Mouse (Mus musculus): ENCODE results near the gene Arhgap28. TPM values are rescaled to one million over a fixed set of nuclear protein-coding genes. Genes with fewer than 3 reads are reported as not detected.

The Arhgap28 gene
- polyA plus RNA-seq, 1 experiment from 2014 or later: 5.0 TPM

DNA sequence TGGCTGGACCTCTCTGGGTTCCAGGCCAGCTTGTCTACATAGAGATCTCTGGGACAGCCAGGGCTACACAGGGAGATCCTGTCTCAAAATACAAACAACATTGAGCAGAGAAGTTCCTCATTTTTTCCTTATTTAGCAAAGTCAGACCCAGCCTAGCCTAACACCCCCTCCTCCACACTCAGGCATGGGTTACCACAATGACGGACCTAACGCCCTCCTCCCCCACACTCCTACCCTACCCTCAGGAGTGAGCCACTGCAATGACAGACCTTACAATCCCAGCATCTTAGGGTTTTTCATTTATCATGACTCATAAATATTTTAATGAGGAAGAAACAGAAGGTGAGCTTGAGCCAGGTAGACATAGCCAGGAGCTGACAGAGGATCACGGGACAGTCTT is 73.0 kb downstream of the Arhgap28 start:
- no peak for ATAC-seq
- H3K9me3 ChIP-seq (replicated peaks; ENCODE audit: control insufficient read depth, low read length, poor library complexity, severe bottlenecking): no peaks in the 10 kb centered on the region
- H3K4me1 ChIP-seq (ENCODE audit: control insufficient read depth, insufficient read depth, low read length): no peaks in the 10 kb centered on the region
- no peaks in the 10 kb centered on the region for H3K36me3 ChIP-seq (ENCODE audit: control insufficient read depth, insufficient read depth, low read length)
- H3K4me2 ChIP-seq (ENCODE audit: low read length): no peak overlapping the region
- H3K27me3 ChIP-seq (ENCODE audit: control insufficient read depth, insufficient read depth, low read depth, low read length): no peaks in the 10 kb centered on the region
- no peak overlapping the region for H3K27ac ChIP-seq (ENCODE audit: low read length)
- no peak overlapping the region for H3K4me3 ChIP-seq (ENCODE audit: low read depth, low read length)
- WGBS: 94% methylated on average over 3 of the region's 3 CpGs
- no peak overlapping the region for H3K9ac ChIP-seq (ENCODE audit: low read depth, low read length)

DNA sequence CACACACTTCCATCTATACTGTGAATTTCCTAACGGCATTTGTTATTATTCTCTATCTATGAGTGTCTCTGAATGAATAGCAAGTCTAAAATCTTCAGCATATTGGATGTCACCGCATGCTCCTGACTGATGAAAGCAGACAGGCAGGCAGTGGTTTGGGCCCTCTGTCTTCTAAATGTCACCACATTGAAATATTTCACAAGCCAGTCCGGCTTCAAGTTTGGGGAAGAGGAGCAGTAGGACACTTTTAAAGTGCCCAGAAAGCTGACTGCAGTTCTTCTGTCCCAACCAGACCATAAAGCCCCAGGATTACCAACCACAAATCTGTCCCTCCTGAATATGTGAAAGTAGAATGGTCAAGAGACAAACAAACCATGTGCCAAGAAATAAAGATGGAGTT is 73.5 kb downstream of the Arhgap28 start:
- H3K4me1 ChIP-seq (ENCODE audit: control insufficient read depth, insufficient read depth, low read length): no peaks in the 10 kb centered on the region
- no peaks in the 10 kb centered on the region for H3K36me3 ChIP-seq (ENCODE audit: control insufficient read depth, insufficient read depth, low read length)
- no peak overlapping the region for H3K27ac ChIP-seq (ENCODE audit: low read length)
- H3K27me3 ChIP-seq (ENCODE audit: control insufficient read depth, insufficient read depth, low read depth, low read length): no peaks in the 10 kb centered on the region
- no peak for ATAC-seq
- 89% methylated on average over 3 of the region's 3 CpGs for WGBS
- H3K9me3 ChIP-seq (replicated peaks; ENCODE audit: control insufficient read depth, low read length, poor library complexity, severe bottlenecking): no peaks in the 10 kb centered on the region
- H3K4me3 ChIP-seq (ENCODE audit: low read depth, low read length): no peak overlapping the region
- no peak overlapping the region for H3K9ac ChIP-seq (ENCODE audit: low read depth, low read length)
- H3K4me2 ChIP-seq (ENCODE audit: low read length): no peak overlapping the region

DNA sequence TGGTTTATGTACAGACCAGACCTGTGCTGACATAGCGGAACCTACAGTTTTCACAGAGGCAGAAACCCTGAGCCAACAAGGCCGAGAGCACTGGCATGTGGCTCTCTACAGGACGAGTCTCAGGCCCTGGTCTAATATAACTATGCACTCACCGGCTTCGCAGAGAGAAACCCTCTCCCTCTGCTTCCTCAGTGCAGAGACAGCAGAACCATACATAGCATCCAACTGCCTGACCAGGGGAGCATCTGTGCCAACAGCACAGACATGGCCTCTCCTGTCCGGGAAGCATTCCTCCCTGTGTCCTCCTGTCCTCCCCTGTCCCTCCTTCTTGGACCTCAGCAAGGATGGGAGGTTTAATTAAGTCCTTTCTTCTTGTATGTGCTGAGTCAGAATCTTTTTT is 75.6 kb downstream of the Arhgap28 start:
- no peak for ATAC-seq
- no peak overlapping the region for H3K9ac ChIP-seq (ENCODE audit: low read depth, low read length)
- WGBS: 88% methylated on average over 6 of the region's 6 CpGs
- H3K4me2 ChIP-seq (ENCODE audit: low read length): no peak overlapping the region
- no peak overlapping the region for H3K27ac ChIP-seq (ENCODE audit: low read length)
- no peaks in the 10 kb centered on the region for H3K36me3 ChIP-seq (ENCODE audit: control insufficient read depth, insufficient read depth, low read length)
- H3K9me3 ChIP-seq (replicated peaks; ENCODE audit: control insufficient read depth, low read length, poor library complexity, severe bottlenecking): no peaks in the 10 kb centered on the region
- H3K4me1 ChIP-seq (ENCODE audit: control insufficient read depth, insufficient read depth, low read length): no peaks in the 10 kb centered on the region
- no peaks in the 10 kb centered on the region for H3K27me3 ChIP-seq (ENCODE audit: control insufficient read depth, insufficient read depth, low read depth, low read length)
- H3K4me3 ChIP-seq (ENCODE audit: low read depth, low read length): no peak overlapping the region

DNA sequence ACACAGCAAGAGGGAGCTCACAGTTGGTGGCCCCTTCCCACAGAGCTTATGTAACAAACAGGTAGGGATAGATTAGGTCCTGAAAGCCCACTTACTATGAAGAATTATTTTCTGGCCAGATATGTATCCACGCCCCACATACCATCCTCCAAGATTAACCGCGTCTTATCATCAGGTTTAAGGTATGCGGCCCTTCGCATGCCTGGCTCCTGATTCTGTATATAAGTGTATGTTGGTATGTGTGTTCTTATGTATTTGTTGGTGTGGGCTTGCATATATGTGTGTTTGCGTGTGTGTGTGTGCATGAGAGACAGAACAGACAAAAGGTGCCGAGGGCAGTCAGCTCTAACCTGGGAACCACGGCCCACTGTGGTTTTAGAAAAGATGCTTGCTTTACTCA is 76.1 kb downstream of the Arhgap28 start:
- H3K9me3 ChIP-seq (replicated peaks; ENCODE audit: control insufficient read depth, low read length, poor library complexity, severe bottlenecking): no peaks in the 10 kb centered on the region
- H3K4me2 ChIP-seq (ENCODE audit: low read length): no peak overlapping the region
- no peaks in the 10 kb centered on the region for H3K4me1 ChIP-seq (ENCODE audit: control insufficient read depth, insufficient read depth, low read length)
- no peaks in the 10 kb centered on the region for H3K36me3 ChIP-seq (ENCODE audit: control insufficient read depth, insufficient read depth, low read length)
- no peaks in the 10 kb centered on the region for H3K27me3 ChIP-seq (ENCODE audit: control insufficient read depth, insufficient read depth, low read depth, low read length)
- no peak for ATAC-seq
- no peak overlapping the region for H3K27ac ChIP-seq (ENCODE audit: low read length)
- H3K9ac ChIP-seq (ENCODE audit: low read depth, low read length): no peak overlapping the region
- H3K4me3 ChIP-seq (ENCODE audit: low read depth, low read length): no peak overlapping the region
- WGBS: 95% methylated on average over 8 of the region's 8 CpGs

DNA sequence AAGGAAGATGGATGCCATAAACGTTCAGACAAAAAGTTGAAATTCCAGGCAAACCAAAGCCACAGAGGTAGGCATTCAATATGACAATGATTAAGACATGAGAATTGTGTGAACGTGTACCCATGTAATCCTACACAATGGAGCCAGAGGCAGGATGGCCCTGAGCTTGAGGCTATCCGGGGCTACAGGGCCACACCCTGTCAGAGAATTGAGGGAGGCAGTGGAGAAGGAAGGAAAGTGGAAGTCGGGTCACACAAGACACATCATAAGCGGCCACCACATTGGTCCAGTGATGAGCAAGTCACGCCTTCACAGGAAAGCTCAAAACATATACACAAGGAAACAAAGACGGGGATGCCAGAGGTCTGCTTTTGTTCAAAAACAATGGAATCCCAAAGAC is 84.0 kb downstream of the Arhgap28 start:
- 80% methylated on average over 7 of the region's 7 CpGs for WGBS
- H3K4me1 ChIP-seq (ENCODE audit: control insufficient read depth, insufficient read depth, low read length): no peaks in the 10 kb centered on the region

DNA sequence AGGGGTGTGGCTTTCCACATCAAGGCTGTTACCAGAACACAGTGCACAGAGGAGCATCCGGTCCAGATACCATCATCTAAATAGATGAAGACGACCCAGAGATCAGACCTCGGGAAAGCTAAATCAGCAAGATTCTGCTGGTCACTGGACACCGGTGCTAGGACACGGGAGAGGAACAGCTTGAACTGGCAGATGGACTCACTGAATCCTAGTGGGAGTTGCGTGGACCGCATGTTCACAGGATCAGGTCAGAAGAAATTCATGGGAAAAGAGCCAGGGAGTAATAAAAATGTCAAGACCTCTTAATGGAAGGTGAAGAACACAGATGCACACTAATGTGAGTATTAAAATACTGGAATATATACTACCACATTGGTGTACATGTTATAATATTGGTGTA is 85.7 kb downstream of the Arhgap28 start:
- H3K27me3 ChIP-seq (ENCODE audit: control insufficient read depth, insufficient read depth, low read depth, low read length): no peaks in the 10 kb centered on the region
- no peak overlapping the region for H3K4me2 ChIP-seq (ENCODE audit: low read length)
- ATAC-seq: no peak
- no peak overlapping the region for H3K4me3 ChIP-seq (ENCODE audit: low read depth, low read length)
- no peaks in the 10 kb centered on the region for H3K9me3 ChIP-seq (replicated peaks; ENCODE audit: control insufficient read depth, low read length, poor library complexity, severe bottlenecking)
- H3K36me3 ChIP-seq (ENCODE audit: control insufficient read depth, insufficient read depth, low read length): no peaks in the 10 kb centered on the region
- no peak overlapping the region for H3K27ac ChIP-seq (ENCODE audit: low read length)
- H3K4me1 ChIP-seq (ENCODE audit: control insufficient read depth, insufficient read depth, low read length): no peaks in the 10 kb centered on the region
- 95% methylated on average over 7 of the region's 7 CpGs for WGBS
- no peak overlapping the region for H3K9ac ChIP-seq (ENCODE audit: low read depth, low read length)

More for the DNA sequence above, 84.0 kb downstream of the Arhgap28 start:
- Histone ChIP-seq H3K9me3 (replicated peaks; ENCODE audit: control insufficient read depth, low read length, poor library complexity, severe bottlenecking) (no peaks in the 10 kb centered on the region), H3K9ac (ENCODE audit: low read depth, low read length) (no peak overlapping the region), H3K4me2 (ENCODE audit: low read length) (no peak overlapping the region), H3K27ac (ENCODE audit: low read length) (no peak overlapping the region), H3K4me3 (ENCODE audit: low read depth, low read length) (no peak overlapping the region), H3K27me3 (ENCODE audit: control insufficient read depth, insufficient read depth, low read depth, low read length) (no peaks in the 10 kb centered on the region), H3K36me3 (ENCODE audit: control insufficient read depth, insufficient read depth, low read length) (no peaks in the 10 kb centered on the region)
- ATAC-seq: no peak

DNA sequence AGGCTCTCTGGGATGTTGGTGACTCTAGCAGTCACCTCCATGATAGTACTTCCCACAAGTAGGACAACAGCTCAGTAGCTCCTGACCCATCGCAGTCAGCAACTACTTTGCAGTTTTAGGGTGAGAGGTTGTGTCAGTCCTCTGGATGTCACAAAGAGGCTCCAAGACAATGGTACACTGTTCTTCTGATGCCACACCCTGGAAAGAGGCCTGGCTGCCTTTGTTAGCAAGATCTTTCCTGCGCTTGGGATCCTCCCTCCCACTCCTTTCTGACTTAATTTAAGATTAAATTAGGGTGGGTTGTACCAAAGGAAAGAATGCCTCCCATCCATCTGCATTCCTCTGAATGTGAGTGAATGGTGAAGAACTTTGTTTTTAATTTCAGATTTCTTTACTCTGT is 87.0 kb downstream of the Arhgap28 start:
- no peaks in the 10 kb centered on the region for H3K27me3 ChIP-seq (ENCODE audit: control insufficient read depth, insufficient read depth, low read depth, low read length)
- no peak overlapping the region for H3K4me3 ChIP-seq (ENCODE audit: low read depth, low read length)
- ATAC-seq: no peak
- H3K4me2 ChIP-seq (ENCODE audit: low read length): no peak overlapping the region
- H3K9ac ChIP-seq (ENCODE audit: low read depth, low read length): no peak overlapping the region
- 65% methylated on average over 2 of the region's 2 CpGs for WGBS
- no peaks in the 10 kb centered on the region for H3K36me3 ChIP-seq (ENCODE audit: control insufficient read depth, insufficient read depth, low read length)
- no peaks in the 10 kb centered on the region for H3K4me1 ChIP-seq (ENCODE audit: control insufficient read depth, insufficient read depth, low read length)
- no peak overlapping the region for H3K27ac ChIP-seq (ENCODE audit: low read length)
- no peaks in the 10 kb centered on the region for H3K9me3 ChIP-seq (replicated peaks; ENCODE audit: control insufficient read depth, low read length, poor library complexity, severe bottlenecking)

DNA sequence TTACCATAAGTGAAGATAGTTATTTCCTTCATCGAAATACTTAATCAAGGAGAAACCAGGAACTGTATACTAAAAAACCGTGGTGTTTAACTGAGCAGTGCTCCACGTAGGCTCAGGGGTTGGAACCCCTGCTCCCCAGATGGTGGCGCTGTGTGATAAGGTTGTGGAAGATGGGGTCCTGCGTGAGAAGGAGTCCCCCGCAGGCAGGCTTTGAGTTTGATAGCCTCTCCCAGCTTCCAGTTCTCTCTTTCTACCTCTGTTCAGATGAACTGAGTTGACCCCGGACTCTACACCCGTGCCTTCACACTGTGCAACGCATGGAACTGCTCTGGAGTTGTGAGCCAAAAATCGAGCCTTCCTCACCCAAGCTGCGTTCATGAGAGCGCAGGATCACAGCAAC is 91.3 kb downstream of the Arhgap28 start:
- H3K4me1 ChIP-seq (ENCODE audit: control insufficient read depth, insufficient read depth, low read length): no peaks in the 10 kb centered on the region
- no peak overlapping the region for H3K4me3 ChIP-seq (ENCODE audit: low read depth, low read length)
- H3K36me3 ChIP-seq (ENCODE audit: control insufficient read depth, insufficient read depth, low read length): no peaks in the 10 kb centered on the region
- no peak overlapping the region for H3K9ac ChIP-seq (ENCODE audit: low read depth, low read length)
- WGBS: 60% methylated on average over 12 of the region's 12 CpGs
- H3K27ac ChIP-seq (ENCODE audit: low read length): no peak overlapping the region
- H3K9me3 ChIP-seq (replicated peaks; ENCODE audit: control insufficient read depth, low read length, poor library complexity, severe bottlenecking): no peaks in the 10 kb centered on the region
- H3K4me2 ChIP-seq (ENCODE audit: low read length): no peak overlapping the region
- no peak for ATAC-seq
- H3K27me3 ChIP-seq (ENCODE audit: control insufficient read depth, insufficient read depth, low read depth, low read length): no peaks in the 10 kb centered on the region

DNA sequence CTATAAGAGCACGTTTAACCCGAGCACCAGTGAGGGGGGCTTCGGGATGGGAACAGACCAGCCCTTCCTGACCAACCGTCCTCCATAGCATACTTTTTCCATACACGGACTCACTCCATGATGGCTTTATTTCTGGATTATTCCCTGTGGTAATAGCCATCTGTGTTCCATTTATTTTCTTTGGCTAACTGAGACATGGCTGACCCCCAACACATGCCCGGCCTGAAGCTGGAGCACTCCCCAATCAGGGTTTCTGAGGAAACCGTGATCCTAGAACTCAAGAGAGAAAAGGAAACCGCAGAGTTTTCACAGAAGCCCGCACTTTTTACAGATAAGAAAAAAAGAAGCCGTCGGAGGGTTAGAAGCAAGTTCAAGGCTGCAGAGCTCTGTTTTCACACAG is 91.9 kb downstream of the Arhgap28 start:
- Histone ChIP-seq H3K4me3 (ENCODE audit: low read depth, low read length) (no peak overlapping the region), H3K36me3 (ENCODE audit: control insufficient read depth, insufficient read depth, low read length) (no peaks in the 10 kb centered on the region), H3K4me2 (ENCODE audit: low read length) (no peak overlapping the region), H3K4me1 (ENCODE audit: control insufficient read depth, insufficient read depth, low read length) (no peaks in the 10 kb centered on the region), H3K27ac (ENCODE audit: low read length) (no peak overlapping the region), H3K27me3 (ENCODE audit: control insufficient read depth, insufficient read depth, low read depth, low read length) (no peaks in the 10 kb centered on the region), H3K9ac (ENCODE audit: low read depth, low read length) (no peak overlapping the region), H3K9me3 (replicated peaks; ENCODE audit: control insufficient read depth, low read length, poor library complexity, severe bottlenecking) (no peaks in the 10 kb centered on the region)
- ATAC-seq: no peak
- 91% methylated on average over 11 of the region's 11 CpGs for WGBS

DNA sequence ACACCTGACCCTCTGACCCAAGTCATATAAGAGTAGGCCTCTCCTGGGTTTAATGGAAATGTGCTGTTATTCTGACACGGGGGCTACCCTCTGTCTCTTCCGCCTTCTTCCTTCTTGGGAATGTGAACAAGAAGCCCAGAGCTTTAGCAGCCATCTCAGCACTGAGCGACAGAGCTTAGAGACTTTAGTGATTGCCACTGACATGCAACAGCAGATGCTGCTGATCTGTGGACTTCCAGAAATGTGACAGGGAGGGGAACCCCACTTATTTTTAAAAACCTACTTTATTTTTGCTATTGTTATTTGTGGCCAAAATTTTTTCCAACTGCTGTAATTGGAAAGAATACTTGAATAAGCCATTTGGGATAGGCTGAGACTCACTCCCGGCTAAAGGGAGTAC is 95.4 kb downstream of the Arhgap28 start:
- H3K9me3 ChIP-seq (replicated peaks; ENCODE audit: control insufficient read depth, low read length, poor library complexity, severe bottlenecking): no peaks in the 10 kb centered on the region
- no peak overlapping the region for H3K4me3 ChIP-seq (ENCODE audit: low read depth, low read length)
- WGBS: 90% methylated on average over 4 of the region's 4 CpGs
- H3K9ac ChIP-seq (ENCODE audit: low read depth, low read length): no peak overlapping the region
- H3K27ac ChIP-seq (ENCODE audit: low read length): no peak overlapping the region
- H3K4me2 ChIP-seq (ENCODE audit: low read length): no peak overlapping the region
- H3K27me3 ChIP-seq (ENCODE audit: control insufficient read depth, insufficient read depth, low read depth, low read length): no peaks in the 10 kb centered on the region
- no peaks in the 10 kb centered on the region for H3K4me1 ChIP-seq (ENCODE audit: control insufficient read depth, insufficient read depth, low read length)
- no peaks in the 10 kb centered on the region for H3K36me3 ChIP-seq (ENCODE audit: control insufficient read depth, insufficient read depth, low read length)
- no peak for ATAC-seq
